Mouse (Mus musculus) stomach, embryonic 14.5 days (tissue): ENCODE measurements around the gene Rdh16. TPM values are rescaled to one million over a fixed set of nuclear protein-coding genes. Genes with fewer than 3 reads are reported as not detected.
"Not testable (repeated sequence)": the region's sequence is repeated elsewhere in the genome, so short reads cannot be mapped to it uniquely, and the experiment has no call there.

Experiments
- ATAC-seq: fragments of 200-750 bp; cut with Nextera tagmentation; 2 replicates; pipeline ENCODE4 v1.8.0; 2017; ENCODE audit warnings: low read depth, moderate TSS enrichment; ENCODE audit not compliant: insufficient number of reproducible peaks, insufficient read depth, low FRiP score
- H3K27ac ChIP-seq: fragments of 300-500 bp; sonication (generic); 2 replicates; pipeline ENCODE4 v1.5.1; 2014; ENCODE audit warnings: mild to moderate bottlenecking, low read length, moderate library complexity, mixed read lengths
- H3K27me3 ChIP-seq: fragments of 300-500 bp; sonication (generic); 2 replicates; pipeline ENCODE4 v1.6.1; 2014; ENCODE audit warnings: low read length, control low read depth, mixed read lengths; ENCODE audit not compliant: control insufficient read depth, insufficient read depth
- H3K36me3 ChIP-seq: fragments of 300-500 bp; sonication (generic); 2 replicates; pipeline ENCODE4 v1.6.1; 2014; ENCODE audit warnings: mild to moderate bottlenecking, control low read depth, low read length, moderate library complexity, mixed read lengths; ENCODE audit not compliant: control insufficient read depth, insufficient read depth
- H3K4me1 ChIP-seq: fragments of 300-500 bp; sonication (generic); 2 replicates; pipeline ENCODE4 v1.6.1; 2014; ENCODE audit warnings: low read length, control low read depth, mixed read lengths; ENCODE audit not compliant: control insufficient read depth, insufficient read depth
- H3K4me2 ChIP-seq: fragments of 300-500 bp; sonication (generic); replicated peaks from 2 replicates; pipeline ENCODE4 v1.6.1; 2014; ENCODE audit warnings: low read depth, low read length, control low read depth
- H3K4me3 ChIP-seq: fragments of 300-500 bp; sonication (generic); 2 replicates; pipeline ENCODE4 v1.5.1; 2014; ENCODE audit warnings: low read depth, low read length, control low read depth
- H3K9ac ChIP-seq: fragments of 300-500 bp; sonication (generic); replicated peaks from 2 replicates; pipeline ENCODE4 v1.6.1; 2014; ENCODE audit warnings: low read depth, mild to moderate bottlenecking, control low read depth, low read length, moderate library complexity, mixed read lengths
- H3K9me3 ChIP-seq: fragments of 300-500 bp; sonication (generic); 2 replicates; pipeline ENCODE4 v1.6.1; 2016; ENCODE audit warnings: low read depth, low read length, control low read depth; ENCODE audit not compliant: control insufficient read depth
- WGBS: fragments of 180-500 bp; shearing (Covaris S2); extraction: QIAGEN DNeasy Blood & Tissue Kit; methylation state at CpG from one replicate; pipeline ENCODE4 v1.1.7; 2014; 5-methylcytosine and 5-hydroxymethylcytosine counted together
- polyA plus RNA-seq: library from polyadenylated mRNA; unstranded; fragments of >200 nt; fragmentation: Nextera tagmentation; extraction: Ambion mirVana; gene quantifications from 2 replicates; pipeline ENCODE4 v1.2.1, GENCODE M21; 2014

Rdh16 gene
- polyA plus RNA-seq, 1 experiment from 2014 or later, result not detected

GRCm38 (mm10) chr10:127815888-127816287 is 14.9 kb downstream of the Rdh16 start:
- Histone ChIP-seq H3K4me1 (no peaks in the 10 kb centered on the region), H3K9me3 (0 out of 2 replicates have a peak, but pooled peaks cover 2% of the 10 kb centered on the region), H3K27ac (no peak overlapping the region), H3K4me2 (no peak overlapping the region), H3K36me3 (no peaks in the 10 kb centered on the region), H3K9ac (no peak overlapping the region), H3K4me3 (no peak overlapping the region), H3K27me3 (no peaks in the 10 kb centered on the region)
- ATAC-seq, result no peak

GRCm38 (mm10) chr10:127817268-127817910 is 16.4 kb downstream of the Rdh16 start:
- not testable (repeated sequence) for H3K36me3 ChIP-seq, ATAC-seq, H3K9me3 ChIP-seq, H3K4me2 ChIP-seq, H3K4me3 ChIP-seq, H3K4me1 ChIP-seq, H3K27me3 ChIP-seq, H3K27ac ChIP-seq, H3K9ac ChIP-seq
- 60% methylated on average over 4 of the region's 4 CpGs for WGBS

GRCm38 (mm10) chr10:127821806-127822205 is 20.9 kb downstream of the Rdh16 start:
- H3K36me3 ChIP-seq, H3K9me3 ChIP-seq, H3K4me3 ChIP-seq, H3K9ac ChIP-seq, H3K4me1 ChIP-seq, H3K27ac ChIP-seq, ATAC-seq, H3K27me3 ChIP-seq, H3K4me2 ChIP-seq: not testable (repeated sequence)
- 82% methylated on average over 2 of the region's 2 CpGs for WGBS

- Histone ChIP-seq H3K9ac (no peak overlapping the region), H3K27me3 (no peaks in the 10 kb centered on the region), H3K4me1 (no peaks in the 10 kb centered on the region), H3K27ac (no peak overlapping the region), H3K4me2 (no peak overlapping the region), H3K4me3 (no peak overlapping the region), H3K36me3 (no peaks in the 10 kb centered on the region), H3K9me3 (no peaks in the 10 kb centered on the region)
- 77% methylated on average over 6 of the region's 6 CpGs for WGBS
- ATAC-seq, result no peak
Observed at GRCm38 (mm10) chr10:127825386-127825785, 24.4 kb downstream of the Rdh16 start.

GRCm38 (mm10) chr10:127829121-127829520 is 28.2 kb downstream of the Rdh16 start:
- H3K9ac ChIP-seq, result no peak overlapping the region
- no peak overlapping the region for H3K27ac ChIP-seq
- no peaks in the 10 kb centered on the region for H3K4me1 ChIP-seq
- H3K4me2 ChIP-seq, result no peak overlapping the region
- no peak for ATAC-seq
- H3K36me3 ChIP-seq, result no peaks in the 10 kb centered on the region
- no peak overlapping the region for H3K4me3 ChIP-seq
- no peaks in the 10 kb centered on the region for H3K9me3 ChIP-seq
- no peaks in the 10 kb centered on the region for H3K27me3 ChIP-seq
- WGBS, result 74% methylated on average over 3 of the region's 3 CpGs

- H3K36me3 ChIP-seq, H3K9me3 ChIP-seq, H3K4me1 ChIP-seq, H3K9ac ChIP-seq, H3K27me3 ChIP-seq, H3K4me3 ChIP-seq, H3K4me2 ChIP-seq, H3K27ac ChIP-seq, ATAC-seq: not testable (repeated sequence)
- 91% methylated on average over 1 of the region's 1 CpGs for WGBS
Observed at GRCm38 (mm10) chr10:127834186-127834585, 33.2 kb downstream of the Rdh16 start.

GRCm38 (mm10) chr10:127835292-127835691 is 34.3 kb downstream of the Rdh16 start:
- H3K4me2 ChIP-seq, result no peak overlapping the region
- no peak overlapping the region for H3K4me3 ChIP-seq
- H3K4me1 ChIP-seq, result no peaks in the 10 kb centered on the region
- no peak overlapping the region for H3K9ac ChIP-seq
- H3K27me3 ChIP-seq, result no peaks in the 10 kb centered on the region
- H3K27ac ChIP-seq, result no peak overlapping the region
- no peak for ATAC-seq
- H3K36me3 ChIP-seq, result no peaks in the 10 kb centered on the region
- no peaks in the 10 kb centered on the region for H3K9me3 ChIP-seq
- 74% methylated on average over 5 of the region's 5 CpGs for WGBS

- not testable (repeated sequence) for H3K4me1 ChIP-seq, H3K27ac ChIP-seq, ATAC-seq, H3K27me3 ChIP-seq, H3K4me3 ChIP-seq, H3K36me3 ChIP-seq, H3K9ac ChIP-seq, H3K9me3 ChIP-seq, H3K4me2 ChIP-seq
- 94% methylated on average over 5 of the region's 5 CpGs for WGBS
Observed at GRCm38 (mm10) chr10:127837793-127838192, 36.8 kb downstream of the Rdh16 start.

- no peak overlapping the region for H3K9ac ChIP-seq
- H3K27ac ChIP-seq, result no peak overlapping the region
- H3K4me3 ChIP-seq, result no peak overlapping the region
- H3K9me3 ChIP-seq, result no peaks in the 10 kb centered on the region
- H3K4me1 ChIP-seq, result no peaks in the 10 kb centered on the region
- WGBS, result 84% methylated on average over 2 of the region's 2 CpGs
- H3K27me3 ChIP-seq, result no peaks in the 10 kb centered on the region
- no peak overlapping the region for H3K4me2 ChIP-seq
- ATAC-seq, result no peak
- H3K36me3 ChIP-seq, result no peaks in the 10 kb centered on the region
Observed at GRCm38 (mm10) chr10:127838539-127838938, 37.6 kb downstream of the Rdh16 start.
